Mouse (Mus musculus): ENCODE measurements around the gene Gm3317.
"Not testable (repeated sequence)": the region's sequence is repeated elsewhere in the genome, so short reads cannot be mapped to it uniquely, and the experiment has no call there.

The Gm3317 gene

GRCm38 (mm10) chr14:5164235-5164634 lies at the start of gene Gm3317:
Gene Gm3317, plus strand, starts transcription at chr14:5164535.
- DNase-seq (ENCODE audit: low spot score), result not testable (repeated sequence)

- not testable (repeated sequence) for DNase-seq (ENCODE audit: low spot score)
Measured at GRCm38 (mm10) chr14:5131219-5131618, 33.1 kb upstream of the Gm3317 start, which contains the start of gene Gm8279. Gene Gm8279, plus strand, starts transcription at chr14:5131519.

GRCm38 (mm10) chr14:5185493-5185892 lies 21.2 kb downstream of the Gm3317 start, which contains the start of gene Gm8271:
Gene Gm8271, plus strand, starts transcription at chr14:5185793.
- not testable (repeated sequence) for DNase-seq (ENCODE audit: low spot score)

Measured in left cerebral cortex, adult 11 months (tissue).